Mouse (Mus musculus) heart, embryonic 14.5 days (tissue): ENCODE results near the gene Smagp. TPM values are rescaled to one million over a fixed set of nuclear protein-coding genes. Genes with fewer than 3 reads are reported as not detected.

Experiments used
- ATAC-seq: fragments of 200-750 bp; cut with Nextera tagmentation; 2 replicates; pipeline ENCODE4 v1.8.0; 2017; ENCODE audit warnings: low read depth, moderate TSS enrichment; ENCODE audit not compliant: insufficient number of reproducible peaks, insufficient read depth, low FRiP score
- H3K27ac ChIP-seq, 2 experiments: fragments of 200-500 bp in 1 of 2; fragments of 300-500 bp in 1 of 2; sonication (generic) in 1 of 2; replicated peaks in 1 of 2; 2 replicates each; pipeline ENCODE4 v1.5.1; 2012 to 2014; ENCODE audit warnings: low read depth in 2 of 2, low read length in 2 of 2, control low read depth in 1 of 2, mild to moderate bottlenecking in 1 of 2, mixed read lengths in 1 of 2; ENCODE audit not compliant: control insufficient read depth in 1 of 2, insufficient read depth in 1 of 2
- H3K27me3 ChIP-seq: fragments of 300-500 bp; sonication (generic); 2 replicates; pipeline ENCODE4 v1.6.1; 2014; ENCODE audit warnings: mild to moderate bottlenecking, low read length, control low read depth; ENCODE audit not compliant: control insufficient read depth, insufficient read depth
- H3K36me3 ChIP-seq: fragments of 300-500 bp; sonication (generic); 2 replicates; pipeline ENCODE4 v1.6.1; 2014; ENCODE audit warnings: mild to moderate bottlenecking, control low read depth, low read length, mixed read lengths; ENCODE audit not compliant: control insufficient read depth, insufficient read depth
- H3K4me1 ChIP-seq, 2 experiments: fragments of 200-500 bp in 1 of 2; fragments of 300-500 bp in 1 of 2; sonication (generic) in 1 of 2; 2 replicates each; pipeline ENCODE4 v1.6.1; 2012 to 2014; ENCODE audit warnings: low read length in 2 of 2, control low read depth in 1 of 2, mixed read lengths in 1 of 2; ENCODE audit not compliant: control insufficient read depth in 2 of 2, insufficient read depth in 2 of 2
- H3K4me2 ChIP-seq: fragments of 300-500 bp; sonication (generic); 2 replicates; pipeline ENCODE4 v1.6.1; 2014; ENCODE audit warnings: mild to moderate bottlenecking, low read length
- H3K4me3 ChIP-seq, 2 experiments: fragments of 200-500 bp in 1 of 2; fragments of 300-500 bp in 1 of 2; sonication (generic) in 1 of 2; 2 replicates each; pipeline ENCODE4 v1.5.1; 2012 to 2014; ENCODE audit warnings: low read length in 2 of 2, mild to moderate bottlenecking in 2 of 2, control low read depth in 1 of 2, low read depth in 1 of 2, moderate library complexity in 1 of 2; ENCODE audit not compliant: control insufficient read depth in 1 of 2, insufficient read depth in 1 of 2
- H3K9ac ChIP-seq: fragments of 300-500 bp; sonication (generic); 2 replicates; pipeline ENCODE4 v1.6.1; 2014; ENCODE audit warnings: mild to moderate bottlenecking, low read length
- H3K9me3 ChIP-seq: fragments of 300-500 bp; sonication (generic); 2 replicates; pipeline ENCODE4 v1.6.1; 2016; ENCODE audit warnings: low read length, control low read depth; ENCODE audit not compliant: control insufficient read depth
- WGBS: fragments of 180-500 bp; shearing (Covaris S2); extraction: QIAGEN DNeasy Blood & Tissue Kit; methylation state at CpG from one replicate; pipeline ENCODE4 v1.1.7; 2014; 5-methylcytosine and 5-hydroxymethylcytosine counted together
- polyA plus RNA-seq: library from polyadenylated mRNA; unstranded; fragments of >200 nt; fragmentation: Nextera tagmentation; extraction: Ambion mirVana; gene quantifications from 2 replicates; pipeline ENCODE4 v1.2.1, GENCODE M21; 2014

Gene Smagp
- polyA plus RNA-seq, 1 experiment from 2014 or later, result 18.7 TPM

- Histone ChIP-seq H3K27ac (no peak overlapping the region), H3K27me3 (peaks cover 9% of the 10 kb centered on the region; the same call in 1 of the 2 replicates), H3K9me3 (no peaks in the 10 kb centered on the region), H3K4me1 (peaks cover 12 to 13% of the 10 kb centered on the region in 2 experiments), H3K4me3 (no peak overlapping the region), H3K4me2 (no peak overlapping the region), H3K36me3 (no peaks in the 10 kb centered on the region), H3K9ac (no peak overlapping the region)
- 59% methylated on average over 3 of the region's 3 CpGs for WGBS
- no peak for ATAC-seq
Measured at GRCm38 (mm10) chr15:100601669-100602068, 35.1 kb downstream of the Smagp start.

DNA sequence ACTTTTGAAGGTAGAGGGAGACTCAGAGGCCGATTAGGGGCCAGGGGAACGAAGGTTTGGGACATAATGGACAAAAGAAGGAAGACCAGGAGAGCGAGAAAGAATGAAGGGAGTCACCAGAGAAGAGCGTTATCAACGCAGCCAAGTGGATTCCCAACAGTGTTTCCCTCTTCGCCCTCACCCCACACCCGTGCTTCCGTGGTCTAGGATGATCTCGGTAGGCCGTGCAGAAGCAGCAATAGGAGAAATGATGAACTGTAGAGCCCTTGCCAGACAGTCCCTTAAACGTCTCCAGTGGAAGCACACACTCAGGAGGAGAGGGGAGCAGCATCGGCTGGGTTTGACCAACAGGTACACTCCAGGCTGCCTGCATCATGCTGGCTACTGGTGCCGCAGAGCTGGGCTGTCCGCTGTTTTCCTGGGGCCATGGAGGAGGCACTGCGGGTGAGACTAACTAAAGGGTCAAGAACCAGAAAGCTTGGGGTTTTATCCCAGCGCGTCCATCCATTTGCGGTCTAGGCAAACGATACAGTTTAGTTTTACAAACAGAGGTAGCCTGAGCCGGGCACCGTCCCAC lies 36.0 kb downstream of the Smagp start:
- Histone ChIP-seq H3K9me3 (no peaks in the 10 kb centered on the region), H3K27me3 (peaks cover 9% of the 10 kb centered on the region; the same call in 1 of the 2 replicates), H3K36me3 (no peaks in the 10 kb centered on the region), H3K4me1 (peaks cover 12 to 13% of the 10 kb centered on the region in 2 experiments), H3K4me3 (peak overlapping the region; percentile 71 to 86), H3K4me2 (peak overlapping the region; percentile 92), H3K27ac (no peak overlapping the region), H3K9ac (peak overlapping the region; percentile 92)
- no peak for ATAC-seq
- WGBS, result 25% methylated on average over 21 of the region's 21 CpGs

DNA sequence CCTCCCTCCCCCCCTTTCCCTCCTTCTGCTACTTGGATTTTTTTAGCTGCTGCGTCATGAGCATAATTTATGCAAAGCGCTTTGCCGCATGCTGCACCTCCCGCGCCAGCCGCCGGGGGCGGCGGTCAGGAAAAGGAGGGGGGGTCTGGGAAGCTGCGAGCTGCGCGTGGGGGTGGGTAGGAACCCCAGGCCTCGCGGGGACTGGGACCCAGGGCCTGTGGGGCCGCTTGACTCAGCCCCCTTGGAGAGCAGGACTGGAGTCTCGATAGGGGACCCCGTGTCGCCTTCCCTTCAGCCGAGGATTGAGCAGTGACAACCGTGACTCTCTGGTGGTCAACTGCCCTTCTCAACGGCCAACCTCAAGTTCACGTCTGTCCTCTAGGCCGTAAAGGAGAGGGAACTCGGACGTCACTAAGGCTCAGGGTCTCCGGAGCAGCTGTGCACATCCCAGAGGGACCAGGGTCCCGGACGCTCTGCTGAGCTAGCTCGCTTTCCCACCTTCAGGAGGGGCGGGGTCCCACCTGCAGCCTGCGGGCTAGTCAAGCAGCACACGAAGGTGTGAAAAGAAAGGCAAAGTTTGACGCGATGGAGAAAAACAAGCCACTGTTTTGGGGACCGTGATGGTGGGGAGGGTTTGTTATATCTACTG lies 36.6 kb downstream of the Smagp start:
- peak; percentile 58 for ATAC-seq
- peaks cover 10 to 12% of the 10 kb centered on the region in 2 experiments for H3K4me1 ChIP-seq
- H3K9ac ChIP-seq, result peak overlapping the region; percentile 92
- no peaks in the 10 kb centered on the region for H3K9me3 ChIP-seq
- 1% methylated on average over 35 of the region's 35 CpGs for WGBS
- peak overlapping the region; percentile 92 for H3K4me2 ChIP-seq
- peak overlapping the region; percentile 71 to 86 for H3K4me3 ChIP-seq
- peaks cover 9% of the 10 kb centered on the region; the same call in 1 of the 2 replicates for H3K27me3 ChIP-seq
- H3K36me3 ChIP-seq, result no peaks in the 10 kb centered on the region
- peak overlapping the region in 1 of 2 experiments; percentile 82; a peak in 2 of 4 replicates for H3K27ac ChIP-seq

DNA sequence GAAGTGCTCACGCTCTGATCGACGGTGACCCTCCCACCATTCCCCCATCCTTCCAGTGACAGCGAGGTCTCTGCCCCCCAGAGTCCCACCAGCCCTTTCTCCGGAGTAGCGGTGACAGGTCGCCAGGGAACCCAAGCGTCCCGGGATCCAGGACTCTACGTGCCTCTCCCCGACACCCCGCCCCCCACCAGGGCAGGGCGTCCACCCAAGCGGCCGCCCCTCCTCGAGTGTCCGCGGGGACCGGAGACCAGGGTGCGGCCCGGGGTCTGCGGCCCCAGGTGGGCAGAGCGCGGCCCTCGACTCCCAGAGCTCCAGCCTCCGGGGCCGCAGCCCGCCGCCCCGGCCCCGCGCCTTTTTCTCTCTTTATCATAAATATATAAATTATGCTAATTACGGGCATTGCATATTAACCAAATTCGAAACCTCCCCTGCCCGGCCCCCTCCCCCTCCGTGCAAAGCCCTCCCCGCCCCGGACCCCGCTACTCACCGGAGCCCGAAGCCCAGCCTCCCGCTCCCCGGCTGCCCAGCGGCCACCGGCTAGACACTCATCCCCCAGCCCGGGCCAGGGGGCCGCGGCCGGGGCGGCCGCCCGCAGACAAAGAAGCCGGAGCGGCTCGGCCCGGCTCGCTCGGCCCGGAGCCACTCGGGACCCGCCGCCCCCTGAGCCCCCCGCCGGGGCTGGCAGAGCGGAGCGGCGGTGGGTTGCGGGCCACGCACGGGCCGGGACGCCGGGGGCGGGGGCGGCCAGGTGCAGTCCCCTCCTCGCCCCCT lies 37.3 kb downstream of the Smagp start, which contains the start of gene Pou6f1:
TSS of gene Pou6f1 (minus strand) at position 709 of the 771 bp plus-strand sequence.
- peak; percentile 53 for ATAC-seq
- no peaks in the 10 kb centered on the region for H3K36me3 ChIP-seq
- H3K9me3 ChIP-seq, result no peaks in the 10 kb centered on the region
- peak within 1 kb of the TSS; percentile 92 for H3K4me2 ChIP-seq
- peak within 1 kb of the TSS; percentile 92 for H3K9ac ChIP-seq
- H3K27me3 ChIP-seq, result peaks cover 9% of the 10 kb centered on the region; the same call in 1 of the 2 replicates
- H3K27ac ChIP-seq, result peak within 1 kb of the TSS; percentile 25 to 82; a peak in 3 of 4 replicates
- H3K4me3 ChIP-seq, result peak within 1 kb of the TSS; percentile 71 to 86
- H3K4me1 ChIP-seq, result peaks cover 10% of the 10 kb centered on the region in 2 experiments
- WGBS, result under 1% methylated on average over 74 of the region's 76 CpGs

DNA sequence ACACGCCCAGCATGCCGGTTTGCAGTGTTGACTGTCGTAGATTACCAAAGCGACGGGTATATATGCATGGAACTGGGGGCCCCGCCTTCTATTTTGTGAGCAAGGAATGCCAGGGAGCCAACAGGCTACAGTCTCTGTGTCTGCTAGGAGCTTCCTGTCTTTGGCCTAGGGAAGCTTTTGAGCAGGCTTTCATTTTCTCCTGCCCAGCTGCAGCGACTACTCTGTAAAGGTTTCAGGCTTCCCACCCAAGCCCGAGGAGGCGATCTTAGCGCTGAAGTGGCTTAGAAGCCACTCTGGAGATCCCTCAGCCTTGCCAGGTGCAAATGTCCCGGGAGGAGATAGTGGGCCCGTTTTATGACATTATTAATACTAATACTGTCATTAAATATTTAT lies 37.9 kb downstream of the Smagp start:
- Histone ChIP-seq H3K36me3 (no peaks in the 10 kb centered on the region), H3K4me3 (peak overlapping the region; percentile 71 to 86), H3K4me2 (peak overlapping the region; percentile 92), H3K9me3 (no peaks in the 10 kb centered on the region), H3K4me1 (peaks cover 10% of the 10 kb centered on the region in 2 experiments), H3K27ac (peak overlapping the region; percentile 25 to 82; a peak in 3 of 4 replicates), H3K27me3 (peaks cover 9% of the 10 kb centered on the region; the same call in 1 of the 2 replicates), H3K9ac (peak overlapping the region; percentile 92)
- no peak for ATAC-seq
- WGBS, result under 1% methylated on average over 12 of the region's 12 CpGs

- H3K4me2 ChIP-seq, result peak overlapping the region; percentile 92
- H3K9ac ChIP-seq, result peak overlapping the region; percentile 92
- no peaks in the 10 kb centered on the region for H3K9me3 ChIP-seq
- peak overlapping the region in 1 of 2 experiments; percentile 82; a peak in 2 of 4 replicates for H3K27ac ChIP-seq
- WGBS, result 25% methylated on average over 9 of the region's 9 CpGs
- ATAC-seq, result no peak
- H3K4me1 ChIP-seq, result peaks cover 10% of the 10 kb centered on the region in 2 experiments
- H3K4me3 ChIP-seq, result peak overlapping the region; percentile 71 to 86
- no peaks in the 10 kb centered on the region for H3K36me3 ChIP-seq
- peaks cover 9% of the 10 kb centered on the region; the same call in 1 of the 2 replicates for H3K27me3 ChIP-seq
Measured at GRCm38 (mm10) chr15:100598287-100598882, 38.4 kb downstream of the Smagp start.

DNA sequence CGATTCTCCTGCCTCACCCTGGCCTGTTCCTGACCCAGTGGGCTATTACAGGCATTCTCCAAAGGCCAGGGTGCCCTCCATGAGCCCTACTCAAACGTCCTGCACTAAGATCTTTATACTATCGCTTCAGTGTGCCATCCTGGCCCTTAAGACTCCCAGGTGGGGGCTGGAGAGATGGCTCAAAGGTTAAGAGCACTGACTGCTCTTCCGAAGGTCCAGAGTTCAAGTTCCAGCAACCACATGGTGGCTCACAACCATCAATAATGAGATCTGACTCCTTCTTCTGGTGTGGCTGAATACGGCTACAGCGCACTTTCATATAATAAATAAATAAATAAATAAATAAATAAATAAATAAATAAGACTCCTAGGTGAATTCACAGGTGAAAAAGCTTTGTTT lies 43.9 kb downstream of the Smagp start:
- Histone ChIP-seq H3K4me1 (no peaks in the 10 kb centered on the region), H3K27ac (no peak overlapping the region), H3K9ac (no peak overlapping the region), H3K36me3 (peaks cover 10% of the 10 kb centered on the region), H3K9me3 (no peaks in the 10 kb centered on the region), H3K4me2 (no peak overlapping the region), H3K4me3 (no peak overlapping the region), H3K27me3 (no peaks in the 10 kb centered on the region)
- no peak for ATAC-seq
- 81% methylated on average over 6 of the region's 6 CpGs for WGBS
